Comparison of ENCODE assay signal across 12 mouse cellular contexts in the genomic region with DNA sequence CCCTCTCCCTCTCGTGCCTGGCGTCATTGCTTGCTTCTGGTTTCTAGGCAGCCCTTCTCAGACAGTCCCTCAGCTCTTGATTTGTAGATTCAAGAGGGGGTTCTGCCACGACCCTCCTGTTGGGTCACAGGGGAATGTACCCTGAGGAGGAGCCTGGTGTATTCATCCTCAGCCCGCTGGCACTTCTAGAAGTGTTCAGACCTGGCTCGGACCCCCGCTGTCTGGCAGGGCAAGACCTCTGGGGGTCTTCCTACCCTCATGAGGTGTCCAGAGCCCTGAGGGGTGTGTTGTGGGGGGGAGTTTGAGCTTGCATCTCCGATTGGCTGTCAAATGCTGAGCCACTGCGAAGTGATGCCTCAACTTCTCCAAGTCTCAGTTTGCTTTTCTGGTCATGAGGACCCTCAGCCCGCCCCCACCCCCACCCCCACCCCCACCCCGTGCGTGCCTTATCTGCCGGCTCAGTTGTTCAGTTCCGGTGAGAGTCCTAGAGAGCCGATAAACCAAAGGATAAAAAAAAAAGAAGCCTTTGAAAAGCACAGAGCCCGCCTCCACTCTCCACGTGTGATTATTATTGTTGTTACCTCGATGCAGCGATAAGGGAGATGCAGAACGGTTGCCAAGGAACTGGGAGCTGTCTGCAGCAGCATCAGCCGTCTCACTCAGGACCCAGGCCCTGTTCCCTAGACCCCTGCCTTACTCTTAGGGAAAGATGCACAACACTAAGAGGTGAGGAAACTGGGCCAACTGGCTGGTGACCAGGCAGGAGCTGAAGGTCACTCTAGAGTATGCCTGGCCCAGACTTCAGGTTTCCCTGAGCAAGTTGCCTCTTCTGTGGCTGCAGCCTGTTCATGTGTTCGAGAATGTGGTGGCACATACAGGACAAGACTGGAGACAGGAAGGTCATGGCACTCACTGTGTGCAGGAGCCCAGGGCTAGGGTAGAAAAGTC. TPM values are rescaled to one million over a fixed set of nuclear protein-coding genes. Genes with fewer than 3 reads are reported as not detected.
DNase-seq lines count a peak whose midpoint lies in the region; ATAC-seq lines count a peak whose summit lies in the region.
"Had no signal": no experiment of that assay in that cellular context is flagged by ENCODE, and none has a peak within 500 bp of the region (broad histone marks: within the 10 kb centered on the region; RNA-seq: fewer than 3 reads in every experiment).

No protein-coding gene starts in this region.

- H3K27me3 ChIP-seq in lung, embryonic 15.5 days: no peaks in the 10 kb centered on the region
- no peaks in the 10 kb centered on the region for H3K27me3 ChIP-seq in intestine, embryonic 16.5 days (replicated peaks; ENCODE audit: control insufficient read depth, insufficient read depth, low read length)
- no peaks in the 10 kb centered on the region for H3K27me3 ChIP-seq in stomach, embryonic 15.5 days (replicated peaks)
- H3K27me3 ChIP-seq: Patski had no signal

- peaks cover 46% of the 10 kb centered on the region for H3K4me1 ChIP-seq in lung, embryonic 15.5 days
- peaks cover 48% of the 10 kb centered on the region for H3K4me1 ChIP-seq in intestine, embryonic 16.5 days (ENCODE audit: control insufficient read depth, insufficient read depth, low read length)
- peaks cover 39% of the 10 kb centered on the region for H3K4me1 ChIP-seq in stomach, embryonic 15.5 days

- H3K4me3 ChIP-seq in lung, embryonic 15.5 days: no peak overlapping the region
- no peak overlapping the region for H3K4me3 ChIP-seq in intestine, embryonic 16.5 days (ENCODE audit: low read length)
- no peak overlapping the region for H3K4me3 ChIP-seq in stomach, embryonic 15.5 days (replicated peaks)

- DNase-seq in cerebellum, adult 9-11 months: peak; percentile 73
- DNase-seq in lung, postnatal 14 days: no peak
- no peak for DNase-seq in gastrocnemius, postnatal 10 days
- no peak for DNase-seq in left cerebral cortex, postnatal 4 days
- DNase-seq: right cerebral cortex, postnatal 25 days had no signal

- intact Hi-C loops in left cerebral cortex, postnatal 4 days (cut with DNase I): no loop called here

- H3K9me3 ChIP-seq in lung, embryonic 15.5 days: no peaks in the 10 kb centered on the region
- H3K9me3 ChIP-seq in intestine, embryonic 16.5 days (ENCODE audit: control insufficient read depth, low read length): no peaks in the 10 kb centered on the region
- no peaks in the 10 kb centered on the region for H3K9me3 ChIP-seq in stomach, embryonic 15.5 days

- H3K9ac ChIP-seq in lung, embryonic 15.5 days: no peak overlapping the region
- peak overlapping the region; percentile 11; the same call in 1 of the 2 replicates for H3K9ac ChIP-seq in intestine, embryonic 16.5 days (ENCODE audit: low read depth, low read length)
- H3K9ac ChIP-seq in stomach, embryonic 15.5 days: no peak overlapping the region
- H3K9ac ChIP-seq: liver, embryonic 14.5 days had no signal

- ATAC-seq in cerebellum, adult (ENCODE audit: insufficient number of reproducible peaks, low FRiP score, low TSS enrichment): no peak
- no peak for ATAC-seq in lung, embryonic 15.5 days (ENCODE audit: borderline replicate concordance, extremely low read depth, low FRiP score, low TSS enrichment)
- no peak for ATAC-seq in intestine, embryonic 16.5 days
- no peak for ATAC-seq in stomach, embryonic 15.5 days (ENCODE audit: insufficient read depth, low FRiP score, low read depth)
- ATAC-seq: inflammation-experienced regulatory T-cells, adult 6 months; Patski had no signal

- WGBS in lung, embryonic 15.5 days: 27% methylated on average over 21 of the region's 21 CpGs
- WGBS in intestine, embryonic 16.5 days: 58% methylated on average over 21 of the region's 21 CpGs
- 46% methylated on average over 21 of the region's 21 CpGs for WGBS in stomach, embryonic 15.5 days

- no peaks in the 10 kb centered on the region for H3K36me3 ChIP-seq in lung, embryonic 15.5 days
- no peaks in the 10 kb centered on the region for H3K36me3 ChIP-seq in intestine, embryonic 16.5 days (ENCODE audit: control insufficient read depth, insufficient read depth, low read length)
- H3K36me3 ChIP-seq in stomach, embryonic 15.5 days: no peaks in the 10 kb centered on the region

- no peak overlapping the region for H3K4me2 ChIP-seq in lung, embryonic 15.5 days
- no peak overlapping the region for H3K4me2 ChIP-seq in intestine, embryonic 16.5 days (ENCODE audit: low read depth, low read length)
- H3K4me2 ChIP-seq in stomach, embryonic 15.5 days: no peak overlapping the region

- peak overlapping the region; percentile 94 for H3K27ac ChIP-seq in lung, embryonic 15.5 days
- peak overlapping the region; percentile 73 for H3K27ac ChIP-seq in intestine, embryonic 16.5 days (ENCODE audit: low read length)
- H3K27ac ChIP-seq in stomach, embryonic 15.5 days: peak overlapping the region; percentile 93
- H3K27ac ChIP-seq: liver, embryonic 14.5 days had no signal

RNA-seq across cellular contexts. Expression of a gene that starts 35.0 kb away (rescaled TPM):
- polyA plus RNA-seq in lung, embryonic 15.5 days (2015; fragmentation: Nextera tagmentation; extraction: Ambion mirVana): 8.6 and 9.1 TPM in 2 replicates
- 26.9 and 30.9 TPM in 2 replicates for polyA plus RNA-seq in intestine, embryonic 16.5 days (2015; fragmentation: Nextera tagmentation; extraction: Ambion mirVana)
- polyA plus RNA-seq in stomach, embryonic 15.5 days (2015; fragmentation: Nextera tagmentation; extraction: Ambion mirVana): 59.1 and 73.0 TPM in 2 replicates
- total RNA-seq in gastrocnemius, postnatal 10 days (2021): 1 to 10 TPM; 5.3 to 5.6 TPM
- 100 to 1,000 TPM; 147 to 164 TPM for total RNA-seq in left cerebral cortex, postnatal 4 days (2021)
